Mouse (Mus musculus) spleen, adult 18-20 months (tissue): ENCODE results near the gene Calcoco1.
A peak's percentile ranks its signal among the peaks of the same experiment; 100 is the strongest.

ENCODE experiments used
- DNase-seq, 2 experiments: peaks; one replicate each; pipeline ENCODE4 v3.0.0; 2022; ENCODE audit warnings: mixed read lengths in 2 of 2

Gene Calcoco1

GRCm38 (mm10) chr15:102721980-102722475 lies at the start of gene Calcoco1:
Gene Calcoco1, minus strand, starts transcription at chr15:102722178.
- peak; percentile 91 to 93 for DNase-seq

DNA sequence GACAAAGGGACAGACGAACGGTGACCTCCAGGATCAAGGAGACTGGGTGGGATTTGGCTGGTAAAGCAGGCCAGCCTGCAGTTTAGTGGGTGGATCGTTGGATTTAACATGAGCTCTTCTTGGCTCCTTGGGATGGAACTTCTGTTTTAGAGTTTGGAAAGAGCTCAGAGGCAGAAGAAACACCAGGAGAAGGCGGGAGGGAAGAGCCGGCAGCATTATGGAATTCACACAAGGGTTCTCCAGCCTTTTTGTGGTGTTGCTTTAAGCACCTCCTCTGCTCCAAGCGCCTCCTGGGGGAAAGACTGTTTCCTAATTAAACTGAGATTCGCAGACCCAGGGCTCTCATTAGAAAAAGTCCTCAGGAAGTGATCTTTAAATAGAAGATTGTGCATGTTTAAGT lies 48.9 kb upstream of the Calcoco1 start:
- DNase-seq, result no peak

GRCm38 (mm10) chr15:102765207-102765606 lies 43.2 kb upstream of the Calcoco1 start:
- DNase-seq, result no peak

GRCm38 (mm10) chr15:102761745-102762378 lies 39.9 kb upstream of the Calcoco1 start:
- no peak for DNase-seq

DNA sequence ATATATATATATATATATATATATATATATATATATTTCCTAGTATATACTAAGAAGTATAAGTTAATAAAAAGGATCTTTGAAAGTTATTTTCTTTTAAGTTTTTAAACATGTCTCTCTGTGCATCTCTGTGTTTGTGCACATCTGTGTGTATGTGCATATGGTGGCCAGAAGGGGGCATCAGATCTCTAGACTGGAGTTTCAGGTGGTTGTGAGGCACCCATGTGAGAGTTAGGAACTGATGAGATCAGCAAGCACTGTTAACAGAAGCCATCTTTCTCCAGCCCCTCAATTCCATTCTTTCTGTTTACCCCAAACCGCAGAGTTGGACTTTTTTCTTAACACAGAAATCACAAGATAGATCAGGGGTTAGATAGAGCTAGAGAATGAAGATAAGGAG lies 35.7 kb upstream of the Calcoco1 start:
- DNase-seq, result no peak

- DNase-seq, result no peak
These were observed 33.1 kb upstream of the Calcoco1 start for GRCm38 (mm10) chr15:102755053-102755452.

DNA sequence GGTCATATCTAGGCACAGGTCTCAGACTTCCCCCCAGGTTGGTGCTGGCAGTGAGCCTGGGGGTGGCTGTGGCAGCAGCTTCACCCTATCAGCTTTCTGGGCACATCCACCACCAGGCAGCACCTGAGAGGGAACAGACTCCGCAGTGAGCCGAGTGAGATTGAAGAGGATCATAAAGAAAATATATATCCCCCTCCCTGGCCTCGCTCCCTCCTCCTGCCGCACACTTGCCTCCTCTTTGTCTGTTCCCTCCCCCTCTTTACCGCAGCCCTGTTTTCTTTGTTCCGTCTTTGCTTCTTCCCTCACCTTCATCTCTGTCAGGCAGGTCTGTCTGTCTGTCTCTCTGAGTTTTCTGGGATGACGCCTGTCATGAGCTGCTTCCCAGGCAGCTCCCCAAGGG lies 32.4 kb upstream of the Calcoco1 start:
- no peak for DNase-seq

- peak in 1 of 2 experiments; percentile 32 for DNase-seq
These were observed 31.2 kb upstream of the Calcoco1 start for GRCm38 (mm10) chr15:102753170-102753569.

DNA sequence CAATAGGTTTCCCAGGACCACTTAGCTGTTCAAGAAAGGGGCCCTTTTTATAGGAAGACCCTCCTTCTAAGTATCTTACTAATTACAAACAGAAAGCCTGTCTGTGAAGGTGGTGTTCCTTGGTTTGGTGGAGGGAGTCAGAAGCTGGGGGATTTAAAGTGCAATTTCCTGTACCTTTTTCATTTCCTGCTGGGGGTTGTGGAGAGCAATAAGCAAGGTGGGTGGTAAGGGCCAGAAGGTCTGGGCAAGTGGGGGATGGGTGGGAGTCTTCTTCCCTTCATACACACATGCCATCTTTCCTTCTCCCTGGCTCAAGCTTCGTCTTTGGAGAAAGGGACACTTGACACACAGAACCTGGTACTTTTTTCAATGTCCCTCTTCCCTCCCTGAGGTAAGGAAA lies 30.2 kb upstream of the Calcoco1 start:
- no peak for DNase-seq

DNA sequence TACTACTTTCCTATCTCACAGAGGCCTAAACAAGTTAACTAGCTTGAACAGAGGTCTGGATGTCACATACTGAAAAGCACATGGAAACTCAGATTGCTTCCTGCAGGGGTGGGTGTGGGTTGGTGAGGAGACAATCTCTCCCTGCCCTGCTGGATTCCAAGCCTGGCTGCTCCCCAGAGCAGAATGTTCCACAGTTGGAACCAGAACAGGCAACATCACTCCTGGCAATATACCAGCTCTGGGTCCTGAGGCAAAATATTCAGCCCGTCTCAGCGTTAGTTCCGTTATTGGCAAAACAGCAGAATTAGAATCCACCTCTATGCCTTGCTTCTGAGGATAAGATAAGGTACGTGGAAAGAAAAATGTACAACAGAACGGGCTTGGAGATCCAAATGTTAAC lies 28.3 kb upstream of the Calcoco1 start:
- DNase-seq, result no peak

DNA sequence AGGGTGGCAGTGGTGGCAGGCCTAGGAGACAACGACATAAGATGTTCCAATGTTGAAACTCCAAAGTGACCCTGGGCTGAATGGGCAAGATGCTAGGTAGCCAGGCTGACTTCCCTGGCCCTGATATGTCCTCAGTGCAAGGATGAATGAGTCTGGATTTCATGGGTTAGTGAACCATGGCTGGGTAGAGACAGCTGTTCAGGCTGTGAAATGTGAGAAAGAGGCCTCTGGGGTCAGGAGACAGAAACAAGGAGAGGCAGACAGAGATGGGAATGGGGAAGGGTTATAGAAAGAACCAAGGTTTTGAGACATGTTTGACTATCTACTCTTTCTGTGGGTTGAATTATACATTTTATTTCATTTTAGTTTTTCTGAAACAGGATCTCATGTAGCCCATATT lies 27.1 kb upstream of the Calcoco1 start:
- no peak for DNase-seq

DNA sequence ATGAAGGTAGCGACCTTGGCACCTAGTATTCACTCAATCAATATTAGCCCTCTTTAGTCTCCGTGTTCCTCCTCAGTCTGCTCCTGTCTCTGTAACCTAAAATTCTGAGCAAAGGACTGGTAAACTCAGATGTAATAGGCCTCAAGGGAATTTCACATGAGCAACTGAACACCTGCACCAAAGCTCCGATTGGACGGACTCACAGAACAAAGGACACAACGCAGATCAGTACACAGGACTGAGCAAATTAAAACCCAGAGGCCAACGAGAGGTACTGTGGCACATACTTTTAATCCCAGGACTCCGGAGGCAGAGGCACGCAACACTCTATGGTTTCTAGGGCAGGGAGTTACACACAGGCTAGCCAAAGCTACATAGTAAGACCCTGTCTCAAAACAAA lies 25.9 kb upstream of the Calcoco1 start:
- DNase-seq, result no peak

DNA sequence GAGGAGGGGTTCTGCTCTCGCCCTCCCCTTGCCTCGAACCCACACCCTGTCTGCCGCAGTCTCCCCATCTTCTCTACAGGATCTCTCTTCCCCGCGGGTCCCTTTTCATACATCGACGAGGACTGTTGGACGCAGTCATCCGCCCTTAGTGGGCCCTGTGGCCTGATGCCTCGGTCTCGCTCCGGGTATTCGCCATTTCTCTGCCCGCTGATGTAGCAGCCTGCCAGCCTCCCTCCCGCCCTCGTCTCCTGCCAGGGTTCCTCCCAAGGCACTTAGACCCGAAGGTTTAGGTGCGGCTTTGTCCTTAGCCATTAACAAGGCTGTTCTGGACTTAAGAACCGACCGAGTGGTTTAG lies 25.3 kb upstream of the Calcoco1 start:
- DNase-seq, result no peak

DNA sequence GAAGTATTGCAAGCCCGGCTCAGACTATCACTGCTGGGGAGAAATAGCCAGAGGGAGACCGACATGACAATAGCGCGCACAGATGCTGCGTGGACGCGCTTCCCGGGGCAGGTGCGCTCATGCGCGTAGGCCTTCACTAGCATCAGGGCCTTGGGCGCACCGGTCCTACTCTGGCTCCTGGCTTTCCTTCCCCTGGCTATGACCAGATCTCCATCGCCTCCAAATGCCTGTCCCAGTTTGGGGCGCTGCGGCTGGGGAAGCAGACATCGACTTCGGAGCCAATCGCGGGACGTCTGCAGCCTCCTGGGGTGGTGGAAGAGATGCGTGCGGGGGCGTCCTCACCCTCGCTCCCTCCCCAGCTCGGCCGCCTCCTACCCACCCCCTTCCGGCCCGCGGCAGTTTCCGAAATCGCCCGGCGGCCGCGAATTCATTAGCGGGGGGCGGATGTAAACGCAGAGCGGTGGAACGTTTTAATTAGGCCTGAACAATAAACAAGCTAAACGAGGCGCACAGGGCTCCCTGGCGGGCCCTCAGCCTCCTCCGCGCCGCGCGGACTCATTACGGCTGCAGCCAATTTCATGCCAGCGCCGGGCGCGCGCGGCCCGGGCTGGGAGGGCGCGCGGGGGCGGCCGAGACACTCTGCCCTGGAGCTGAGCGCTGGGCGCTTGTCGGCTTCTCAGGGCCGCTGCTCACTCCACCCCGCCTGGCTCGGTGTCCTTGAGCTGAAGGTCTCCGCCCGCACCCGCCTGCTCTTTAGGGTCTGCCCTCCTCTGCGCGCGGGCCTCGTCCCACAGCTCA lies 24.7 kb upstream of the Calcoco1 start:
- DNase-seq, result peak; percentile 26 to 33

DNA sequence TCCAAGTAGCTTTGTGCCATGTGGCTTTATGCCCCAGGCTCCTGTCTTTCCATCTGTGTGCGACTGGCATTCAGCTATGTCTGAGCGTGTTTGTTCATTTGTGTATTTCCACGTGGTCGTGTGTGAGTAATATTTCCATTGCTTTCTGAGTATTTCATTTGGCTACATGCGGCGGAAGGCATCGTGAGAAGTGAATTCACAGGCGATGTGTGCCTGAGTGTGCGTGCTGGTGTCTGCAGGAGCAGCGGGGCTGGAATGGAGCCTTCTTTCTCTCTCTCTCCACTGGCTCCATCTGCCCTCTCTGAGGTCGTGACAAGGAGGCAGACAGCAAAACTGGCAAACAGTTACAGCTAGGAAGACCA lies 24.1 kb upstream of the Calcoco1 start:
- DNase-seq, result no peak

DNA sequence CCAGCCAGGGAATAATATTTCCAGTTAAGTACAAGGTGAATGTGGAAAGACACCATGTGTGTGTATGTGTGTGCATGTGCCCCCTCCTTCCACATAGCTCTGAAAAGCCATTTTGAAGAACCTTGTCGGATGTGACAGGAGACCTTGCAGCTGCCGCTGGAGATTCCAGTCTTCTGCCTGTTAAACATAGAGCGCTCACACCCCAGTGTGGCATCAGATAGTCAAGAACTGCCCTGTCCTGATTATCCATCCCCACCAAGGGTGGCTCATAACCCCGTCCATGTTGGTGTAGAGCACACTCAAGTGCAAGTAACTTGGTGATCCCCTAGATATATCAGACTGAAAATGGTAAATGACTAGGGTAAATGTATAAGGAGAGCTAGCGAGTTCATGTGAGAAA lies 23.4 kb upstream of the Calcoco1 start:
- DNase-seq, result no peak

DNA sequence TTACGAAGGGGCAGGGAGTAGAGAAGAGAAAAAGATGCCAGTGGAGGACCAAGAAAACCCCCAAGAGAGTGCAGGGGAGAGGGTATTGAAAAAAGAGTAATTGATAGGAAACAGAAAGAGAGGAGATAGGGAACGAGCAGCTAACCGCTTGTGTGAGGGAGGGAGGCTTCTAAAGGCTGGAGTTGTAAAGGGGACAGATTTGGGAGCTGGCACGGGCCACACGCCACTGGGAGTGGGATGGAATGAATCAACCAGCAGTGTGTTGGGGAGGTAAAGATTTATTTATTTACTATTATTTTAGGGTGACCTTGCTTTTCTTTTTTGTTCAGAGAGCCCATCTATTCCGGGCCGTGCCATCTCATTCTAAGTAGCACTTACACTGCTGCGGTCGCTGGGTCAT lies 22.9 kb upstream of the Calcoco1 start:
- DNase-seq, result no peak

DNA sequence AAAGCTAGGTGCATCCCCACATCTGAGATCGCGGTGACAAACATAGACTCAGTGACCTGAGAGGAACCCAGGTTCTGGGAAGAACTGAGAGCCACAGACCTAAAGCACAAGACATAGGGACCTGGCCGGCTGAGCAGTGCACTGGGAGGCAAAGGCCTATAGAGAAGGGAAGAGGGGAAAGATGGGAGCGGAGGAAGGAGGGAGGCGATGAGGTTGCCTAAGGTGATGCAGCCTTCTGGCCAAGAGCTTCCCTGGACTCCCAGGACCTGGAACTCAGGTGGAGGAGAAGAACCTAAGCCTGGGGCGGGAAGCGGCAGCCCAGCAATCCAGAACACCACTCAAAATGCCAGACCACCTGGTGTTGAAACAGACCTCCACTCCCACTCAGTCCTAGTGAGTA lies 22.4 kb upstream of the Calcoco1 start:
- DNase-seq, result no peak

DNA sequence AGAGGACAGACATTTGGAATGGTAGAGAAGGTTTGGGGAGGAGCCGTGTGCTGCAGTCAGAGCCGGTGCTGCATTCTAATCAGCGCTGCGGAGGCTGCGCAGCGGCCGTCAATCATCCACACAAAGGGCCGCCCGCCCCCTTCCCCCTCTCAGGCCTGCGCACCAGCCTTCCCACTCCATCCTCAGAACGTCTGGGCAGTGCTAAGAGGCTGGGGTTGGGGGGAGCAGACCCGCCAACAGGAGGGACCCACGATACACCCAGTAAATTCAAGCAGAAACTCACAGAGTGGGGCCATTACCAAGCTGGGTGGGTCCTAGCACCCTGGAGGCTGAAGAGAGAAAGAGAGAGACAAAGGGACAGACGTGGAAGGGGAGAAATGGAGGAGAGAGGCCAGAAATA lies 22.0 kb upstream of the Calcoco1 start:
- no peak for DNase-seq

DNA sequence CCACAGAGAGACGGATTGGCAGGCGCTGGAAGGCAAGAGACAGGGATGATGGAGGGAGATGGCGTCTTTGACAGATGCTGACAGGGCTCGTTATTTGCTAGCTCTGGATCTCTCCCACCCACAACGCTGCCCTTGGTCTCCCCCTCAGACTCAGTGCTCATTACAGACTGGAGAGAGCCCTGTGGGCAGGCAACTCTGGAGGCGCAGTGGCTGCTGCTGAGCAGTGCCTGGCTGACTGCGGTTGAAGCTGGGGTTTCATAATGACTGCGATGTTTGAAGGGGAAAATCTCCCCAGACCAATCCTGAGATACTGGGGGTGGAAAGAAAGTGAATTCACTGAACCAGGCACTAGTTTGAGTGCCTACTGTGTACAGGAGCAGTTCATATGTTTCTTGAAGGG lies 21.2 kb upstream of the Calcoco1 start:
- DNase-seq, result no peak

DNA sequence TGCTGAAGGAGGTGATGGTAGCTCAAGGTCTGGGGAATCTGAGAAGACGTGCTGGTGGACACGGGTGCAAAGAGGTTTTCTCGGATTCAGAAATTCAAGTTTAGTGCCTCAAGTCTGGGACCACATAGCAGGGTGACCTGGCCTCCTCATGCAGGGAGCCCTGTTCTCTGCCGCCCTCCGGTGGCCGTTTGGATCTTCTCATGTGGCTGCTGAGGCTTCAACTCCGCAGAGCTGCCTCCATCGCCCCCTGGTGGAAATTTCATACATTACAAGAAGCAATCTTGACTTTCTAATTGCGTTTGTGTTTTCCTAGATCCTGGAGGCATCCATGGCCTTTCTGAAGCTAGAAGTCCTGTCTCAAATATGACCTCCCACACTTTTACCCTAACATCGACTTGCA lies 20.6 kb upstream of the Calcoco1 start:
- DNase-seq, result peak; percentile 74 to 90

GRCm38 (mm10) chr15:102739520-102740297 lies 17.7 kb upstream of the Calcoco1 start:
- peak in 1 of 2 experiments; percentile 53 for DNase-seq

DNA sequence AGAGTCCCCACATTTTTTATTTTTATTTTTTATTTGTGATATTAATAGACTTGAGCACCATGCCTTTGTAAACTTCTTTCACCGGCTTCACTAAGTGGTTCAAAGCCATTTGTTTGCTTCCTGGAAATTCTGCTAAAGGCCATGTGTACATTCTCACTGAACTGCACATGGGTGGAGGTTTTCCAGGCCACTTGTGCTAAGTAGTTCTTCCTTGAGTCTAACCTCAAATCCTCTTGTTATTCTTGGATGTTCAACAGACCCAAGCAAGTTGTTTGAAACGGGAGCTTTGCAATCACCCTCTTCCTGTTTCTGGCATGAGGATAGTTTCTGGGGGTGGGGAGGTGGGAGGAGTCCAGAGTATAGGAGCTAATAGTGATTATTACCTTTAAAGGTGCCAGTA lies 16.5 kb upstream of the Calcoco1 start:
- DNase-seq, result no peak

GRCm38 (mm10) chr15:102737092-102737491 lies 15.1 kb upstream of the Calcoco1 start:
- no peak for DNase-seq
